Mouse (Mus musculus): ENCODE results near the gene Pdcd2.

- TF ChIP-seq POLR2A (IDR thresholded peaks at IDR 0.05; ENCODE audit: insufficient read depth, low read depth, low read length) (no peak), CTCF (IDR thresholded peaks at IDR 0.05) (no peak), EP300 (IDR thresholded peaks at IDR 0.05; ENCODE audit: insufficient read depth, low read depth, low read length) (no peak)
Measured at GRCm38 (mm10) chr17:15518186-15518585, 8.9 kb downstream of the Pdcd2 start.

All from heart, adult 2 months (tissue).